Mouse (Mus musculus) lung, embryonic 15.5 days (tissue): Measurements from ENCODE around the gene Fam206a. TPM values are rescaled to one million over a fixed set of nuclear protein-coding genes. Genes with fewer than 3 reads are reported as not detected.

Experiments used
- ATAC-seq: fragments of 200-750 bp; cut with Nextera tagmentation; 2 replicates; pipeline ENCODE4 v1.8.0; 2017; ENCODE audit warnings: moderate number of reproducible peaks, borderline replicate concordance; ENCODE audit not compliant: low FRiP score, low TSS enrichment; ENCODE audit errors: extremely low read depth
- H3K27ac ChIP-seq: fragments of 300-500 bp; sonication (generic); 2 replicates; pipeline ENCODE4 v1.5.1; 2015; ENCODE audit warnings: moderate library complexity, mild to moderate bottlenecking, inconsistent platforms
- H3K27me3 ChIP-seq: fragments of 300-500 bp; sonication (generic); 2 replicates; pipeline ENCODE4 v1.6.1; 2015; ENCODE audit warnings: inconsistent platforms
- H3K36me3 ChIP-seq: fragments of 300-500 bp; sonication (generic); 2 replicates; pipeline ENCODE4 v1.6.1; 2015; ENCODE audit warnings: inconsistent platforms
- H3K4me1 ChIP-seq: fragments of 300-500 bp; sonication (generic); 2 replicates; pipeline ENCODE4 v1.6.1; 2015; ENCODE audit warnings: inconsistent platforms
- H3K4me2 ChIP-seq: fragments of 300-500 bp; sonication (generic); 2 replicates; pipeline ENCODE4 v1.6.1; 2015; ENCODE audit warnings: inconsistent platforms, mild to moderate bottlenecking, moderate library complexity
- H3K4me3 ChIP-seq: fragments of 300-500 bp; sonication (generic); 2 replicates; pipeline ENCODE4 v1.5.1; 2015; ENCODE audit warnings: mild to moderate bottlenecking, inconsistent platforms
- H3K9ac ChIP-seq: fragments of 300-500 bp; sonication (generic); 2 replicates; pipeline ENCODE4 v1.6.1; 2015; ENCODE audit warnings: inconsistent platforms
- H3K9me3 ChIP-seq: fragments of 300-500 bp; sonication (generic); 2 replicates; pipeline ENCODE4 v1.6.1; 2016; ENCODE audit warnings: inconsistent platforms
- WGBS: fragments of 180-500 bp; shearing (Covaris S2); methylation state at CpG from one replicate; pipeline ENCODE4 v1.1.7; 2015; 5-methylcytosine and 5-hydroxymethylcytosine counted together
- polyA plus RNA-seq: library from polyadenylated mRNA; unstranded; fragments of >200 nt; fragmentation: Nextera tagmentation; extraction: Ambion mirVana; gene quantifications from 2 replicates; pipeline ENCODE4 v1.2.1, GENCODE M21; 2015

Gene Fam206a
- 15.0 and 15.6 TPM in 2 replicates for polyA plus RNA-seq

DNA sequence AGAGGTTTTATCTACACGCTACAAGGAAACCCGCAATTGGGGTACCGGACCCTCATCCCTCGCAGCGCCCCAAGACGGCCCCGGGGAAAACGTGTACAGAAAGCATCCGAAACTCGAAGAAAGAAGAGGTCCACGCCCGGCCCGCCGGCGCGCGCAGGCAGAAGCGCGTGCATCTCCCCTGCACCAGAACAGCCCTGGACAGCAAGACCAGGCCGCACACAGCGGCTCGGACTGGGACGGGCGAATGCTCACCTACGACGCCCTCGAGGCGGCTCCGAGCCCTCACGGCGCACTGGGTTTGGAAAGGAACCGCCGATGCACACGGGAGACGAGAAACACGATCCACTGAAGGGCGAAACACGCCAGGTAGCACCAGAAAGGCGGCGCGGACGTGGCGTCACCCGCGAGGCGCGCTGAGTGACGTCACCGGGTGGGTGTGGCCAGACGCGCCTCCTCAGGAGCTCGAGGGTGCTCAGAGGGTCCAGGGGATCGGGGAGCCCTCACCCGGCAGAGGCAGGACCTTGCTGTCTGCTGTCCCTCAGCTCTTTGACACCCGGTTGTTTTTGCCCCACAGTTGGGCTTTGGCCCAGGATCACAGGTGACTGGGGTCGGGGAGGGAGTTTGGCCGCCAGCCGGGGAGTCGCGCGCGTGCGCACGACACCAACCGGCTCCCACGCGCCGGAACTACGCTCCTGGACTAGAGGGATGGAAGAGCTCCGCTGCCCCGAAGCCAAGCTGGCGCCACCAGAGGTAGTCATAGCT, at the start of gene Fam206a, which contains the start of gene Elp1:
TSS of gene Fam206a (plus strand) at position 439 of the 762 bp plus-strand sequence.
TSS of gene Elp1 (minus strand) at position 425 of the 762 bp plus-strand sequence.
- peak within 1 kb of the TSS; percentile 93 for H3K4me2 ChIP-seq
- H3K9ac ChIP-seq = peak within 1 kb of the TSS; percentile 87
- peak; percentile 97 for ATAC-seq
- H3K27me3 ChIP-seq = no peaks in the 10 kb centered on the region
- peak within 1 kb of the TSS; percentile 91 for H3K4me3 ChIP-seq
- H3K27ac ChIP-seq = peak within 1 kb of the TSS; percentile 73
- no peaks in the 10 kb centered on the region for H3K9me3 ChIP-seq
- peaks cover 43% of the 10 kb centered on the region for H3K36me3 ChIP-seq
- peaks cover 21% of the 10 kb centered on the region for H3K4me1 ChIP-seq
- WGBS = under 1% methylated on average over 72 of the region's 72 CpGs

DNA sequence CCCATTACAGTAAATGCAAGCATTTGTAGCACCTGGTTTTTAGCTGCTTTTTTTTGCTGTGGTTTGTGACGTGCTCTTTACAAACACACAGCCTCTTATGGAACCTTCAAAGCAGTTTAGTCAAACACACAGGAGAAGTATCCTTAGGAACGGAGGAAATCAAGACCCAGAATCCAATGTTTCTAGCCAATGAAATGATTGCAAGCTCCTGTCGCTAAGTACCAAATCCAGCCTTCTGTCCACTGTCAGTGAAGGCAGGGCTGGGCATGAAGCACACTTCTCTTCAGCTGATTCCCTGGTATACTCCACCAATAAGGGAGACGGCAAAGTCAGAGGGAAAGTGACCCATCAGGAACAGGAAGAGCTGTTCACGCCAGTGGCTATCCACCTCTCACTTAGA, 46.1 kb upstream of the Fam206a start:
- Histone ChIP-seq H3K4me3 (no peak overlapping the region), H3K27ac (no peak overlapping the region), H3K4me1 (no peaks in the 10 kb centered on the region), H3K27me3 (no peaks in the 10 kb centered on the region), H3K36me3 (peaks cover 83% of the 10 kb centered on the region), H3K9ac (no peak overlapping the region), H3K9me3 (no peaks in the 10 kb centered on the region), H3K4me2 (no peak overlapping the region)
- no peak for ATAC-seq
- 80% methylated on average over 5 of the region's 5 CpGs for WGBS

DNA sequence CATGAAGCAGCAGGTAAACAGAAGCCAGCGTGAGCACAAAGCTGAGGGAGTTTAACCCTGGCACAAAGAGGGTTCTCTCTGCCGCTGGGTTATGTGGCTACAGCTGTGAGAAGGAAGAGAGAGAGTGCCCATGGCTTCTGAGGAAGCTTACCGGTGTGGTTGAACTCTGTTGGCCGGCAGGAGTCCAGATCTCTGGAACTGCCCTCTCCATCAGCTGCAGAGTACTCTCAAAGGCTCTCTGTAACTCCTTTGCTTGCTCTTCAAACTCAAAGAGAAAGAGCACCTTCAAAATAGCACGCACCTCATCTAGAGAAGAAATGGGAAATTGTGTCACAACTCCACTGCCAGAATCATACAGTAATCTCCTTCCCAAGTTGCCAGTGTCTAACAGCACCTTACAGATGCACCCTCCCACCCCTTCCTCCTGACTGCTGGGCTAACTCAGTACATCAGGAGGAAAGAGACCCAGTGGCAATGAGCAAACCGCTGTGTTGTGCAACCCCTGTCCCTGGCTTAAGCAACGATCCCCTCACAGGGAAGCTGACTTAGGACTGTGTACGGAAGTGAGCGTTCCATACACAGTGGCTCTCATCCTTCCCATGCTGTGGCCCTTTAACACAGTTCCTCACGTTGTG, 45.1 kb upstream of the Fam206a start:
- no peak overlapping the region for H3K9ac ChIP-seq
- H3K9me3 ChIP-seq = no peaks in the 10 kb centered on the region
- H3K4me2 ChIP-seq = no peak overlapping the region
- H3K4me1 ChIP-seq = no peaks in the 10 kb centered on the region
- no peaks in the 10 kb centered on the region for H3K27me3 ChIP-seq
- no peak for ATAC-seq
- H3K36me3 ChIP-seq = peaks cover 80% of the 10 kb centered on the region
- H3K27ac ChIP-seq = no peak overlapping the region
- no peak overlapping the region for H3K4me3 ChIP-seq
- 86% methylated on average over 10 of the region's 10 CpGs for WGBS

DNA sequence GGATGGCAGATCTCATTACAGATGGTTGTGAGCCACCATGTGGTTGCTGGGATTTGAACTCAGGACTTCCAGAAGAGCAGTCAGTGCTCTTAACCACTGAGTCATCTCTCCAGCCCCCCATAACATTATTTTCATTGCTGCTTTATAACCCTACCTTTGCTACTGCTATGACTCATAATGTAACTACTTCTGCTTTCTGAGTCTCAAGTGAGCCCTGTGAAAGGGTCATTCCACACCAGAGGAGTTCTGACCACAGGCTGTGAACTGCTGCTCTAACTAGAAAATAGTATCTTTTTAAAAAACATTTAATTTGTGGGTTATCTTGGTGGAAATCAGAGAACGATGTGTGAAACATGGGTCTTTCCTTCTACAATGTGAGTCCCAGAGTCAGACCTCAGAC, 44.5 kb upstream of the Fam206a start:
- Histone ChIP-seq H3K4me2 (no peak overlapping the region), H3K27ac (no peak overlapping the region), H3K36me3 (peaks cover 80% of the 10 kb centered on the region), H3K4me1 (no peaks in the 10 kb centered on the region), H3K9me3 (no peaks in the 10 kb centered on the region), H3K27me3 (no peaks in the 10 kb centered on the region), H3K4me3 (no peak overlapping the region), H3K9ac (no peak overlapping the region)
- no peak for ATAC-seq
- 86% methylated on average over 1 of the region's 1 CpGs for WGBS

DNA sequence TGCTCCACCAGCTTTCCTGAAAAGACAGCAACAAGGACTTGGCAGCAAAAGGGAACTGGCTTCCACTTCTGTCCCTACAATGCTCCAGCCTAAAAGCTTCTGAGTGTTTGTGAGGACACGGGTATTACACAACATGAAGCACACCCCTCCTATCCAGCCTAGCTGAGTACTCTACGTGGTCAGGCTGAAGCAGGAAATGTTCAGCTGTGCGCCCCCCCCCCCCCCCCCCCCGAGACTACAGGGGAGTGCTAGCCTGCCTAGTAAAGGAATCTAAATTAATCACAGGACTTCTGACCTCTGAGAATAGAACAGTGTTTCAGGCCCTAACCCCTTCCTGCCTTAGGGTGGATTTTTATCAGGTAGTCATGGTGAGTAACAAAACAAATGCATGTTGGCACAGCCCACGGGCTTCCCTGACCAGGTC, 34.3 kb upstream of the Fam206a start:
- no peaks in the 10 kb centered on the region for H3K4me1 ChIP-seq
- no peak overlapping the region for H3K4me3 ChIP-seq
- H3K9ac ChIP-seq = no peak overlapping the region
- H3K36me3 ChIP-seq = peaks cover 87% of the 10 kb centered on the region
- no peak overlapping the region for H3K27ac ChIP-seq
- H3K9me3 ChIP-seq = no peaks in the 10 kb centered on the region
- no peak overlapping the region for H3K4me2 ChIP-seq
- 59% methylated on average over 5 of the region's 5 CpGs for WGBS
- no peaks in the 10 kb centered on the region for H3K27me3 ChIP-seq
- ATAC-seq = no peak

DNA sequence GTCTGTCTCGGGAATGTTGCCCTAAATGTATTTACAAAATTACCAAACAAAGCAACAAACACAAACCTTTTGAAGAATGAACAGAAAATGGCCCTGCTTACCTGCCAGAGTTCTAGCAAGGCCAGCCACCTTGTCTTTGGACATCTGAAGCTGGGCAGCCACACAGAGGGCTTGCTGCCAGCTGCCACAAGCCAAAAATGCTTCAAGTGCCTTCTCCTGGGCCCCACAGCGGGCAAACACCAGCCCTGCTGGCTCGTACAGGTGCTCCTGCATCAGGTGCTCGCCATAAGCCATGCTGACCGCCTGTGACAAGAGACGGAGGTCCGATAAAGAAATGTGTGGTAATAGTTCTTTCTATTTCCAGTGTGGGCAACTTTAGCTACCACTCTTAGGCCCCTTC, 33.2 kb upstream of the Fam206a start:
- no peak for ATAC-seq
- H3K4me2 ChIP-seq = no peak overlapping the region
- no peaks in the 10 kb centered on the region for H3K9me3 ChIP-seq
- H3K27me3 ChIP-seq = no peaks in the 10 kb centered on the region
- peaks cover 92% of the 10 kb centered on the region for H3K36me3 ChIP-seq
- WGBS = 85% methylated on average over 7 of the region's 7 CpGs
- H3K4me3 ChIP-seq = no peak overlapping the region
- H3K4me1 ChIP-seq = no peaks in the 10 kb centered on the region
- H3K27ac ChIP-seq = no peak overlapping the region
- H3K9ac ChIP-seq = no peak overlapping the region

DNA sequence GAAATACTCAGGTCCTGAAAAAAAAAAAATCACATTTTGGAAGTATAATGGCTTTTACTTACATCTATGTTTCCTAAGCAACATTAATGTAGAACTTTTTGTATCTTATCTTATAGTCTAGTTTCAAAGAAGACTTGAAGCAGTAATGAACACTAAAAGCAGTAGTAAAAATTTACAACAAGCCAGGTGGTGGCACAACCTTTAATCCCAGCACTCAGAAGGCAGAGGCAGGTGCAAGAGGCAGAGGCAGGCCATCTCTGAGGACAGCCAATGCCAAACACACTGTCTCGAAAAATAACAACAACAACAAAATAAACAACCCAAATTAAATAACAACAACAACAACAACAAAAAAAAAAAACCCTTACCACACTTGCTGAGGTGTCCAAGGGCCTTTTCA, 31.1 kb upstream of the Fam206a start:
- no peak overlapping the region for H3K27ac ChIP-seq
- no peaks in the 10 kb centered on the region for H3K27me3 ChIP-seq
- H3K36me3 ChIP-seq = peaks cover 91% of the 10 kb centered on the region
- H3K9ac ChIP-seq = no peak overlapping the region
- H3K4me2 ChIP-seq = no peak overlapping the region
- no peaks in the 10 kb centered on the region for H3K9me3 ChIP-seq
- no peaks in the 10 kb centered on the region for H3K4me1 ChIP-seq
- no peak for ATAC-seq
- H3K4me3 ChIP-seq = no peak overlapping the region
- WGBS = 61% methylated on average over 1 of the region's 1 CpGs

DNA sequence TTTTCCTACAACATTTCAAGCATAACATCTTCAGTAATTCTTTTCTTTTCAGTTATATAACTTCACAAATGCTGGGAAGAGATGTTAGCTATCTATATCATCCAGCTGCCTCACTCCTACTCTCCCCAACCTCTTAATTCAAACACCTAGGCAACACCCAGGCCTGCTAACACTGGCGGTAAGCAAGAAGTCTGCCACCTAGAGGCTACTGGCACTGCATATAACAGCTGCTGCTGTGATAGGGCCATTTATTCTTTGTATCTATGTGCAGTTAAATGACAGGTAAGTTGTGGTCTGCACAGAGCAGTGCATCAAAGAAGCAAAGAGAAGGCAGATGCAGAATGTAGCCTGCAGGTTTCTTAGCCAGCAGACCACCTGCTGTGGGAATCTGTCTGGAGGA, 10.8 kb upstream of the Fam206a start:
- H3K4me1 ChIP-seq = no peaks in the 10 kb centered on the region
- H3K4me2 ChIP-seq = no peak overlapping the region
- no peaks in the 10 kb centered on the region for H3K27me3 ChIP-seq
- no peak overlapping the region for H3K27ac ChIP-seq
- no peak overlapping the region for H3K4me3 ChIP-seq
- no peak for ATAC-seq
- WGBS = 30% methylated on average over 1 of the region's 1 CpGs
- peaks cover 92% of the 10 kb centered on the region for H3K36me3 ChIP-seq
- H3K9ac ChIP-seq = no peak overlapping the region
- H3K9me3 ChIP-seq = no peaks in the 10 kb centered on the region

DNA sequence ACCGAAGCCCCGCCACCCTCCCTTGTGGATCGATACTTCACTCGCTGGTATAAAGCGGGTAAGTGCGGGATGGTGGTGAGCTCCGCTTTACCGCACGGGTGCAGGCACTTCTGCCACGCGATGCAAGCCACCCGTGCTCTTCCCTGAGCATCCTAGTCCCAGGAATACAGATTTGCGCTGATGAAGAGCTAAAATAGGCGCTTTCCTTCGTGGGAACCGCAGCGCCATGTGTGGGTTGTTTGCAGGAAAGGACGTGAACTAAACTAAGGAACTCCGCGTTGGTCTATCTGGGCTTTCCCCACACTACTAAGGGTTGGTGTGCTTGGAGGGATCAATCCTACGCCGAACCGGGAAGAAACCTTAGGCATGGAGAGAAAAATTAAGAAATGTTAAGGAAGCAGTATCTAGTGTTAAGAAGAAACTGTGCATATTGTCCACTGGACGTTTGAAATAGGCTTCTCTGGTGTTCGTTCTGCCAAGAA, 565 bp downstream of the Fam206a start:
- ATAC-seq = no peak
- Histone ChIP-seq H3K4me1 (peaks cover 21% of the 10 kb centered on the region), H3K9ac (peak overlapping the region; percentile 87), H3K9me3 (no peaks in the 10 kb centered on the region), H3K36me3 (peaks cover 37% of the 10 kb centered on the region), H3K4me2 (peak overlapping the region; percentile 93), H3K4me3 (peak overlapping the region; percentile 91), H3K27ac (0 out of 2 replicates have a peak overlapping the region, but pooled peaks have one; percentile 73), H3K27me3 (no peaks in the 10 kb centered on the region)
- WGBS = 2% methylated on average over 25 of the region's 25 CpGs

DNA sequence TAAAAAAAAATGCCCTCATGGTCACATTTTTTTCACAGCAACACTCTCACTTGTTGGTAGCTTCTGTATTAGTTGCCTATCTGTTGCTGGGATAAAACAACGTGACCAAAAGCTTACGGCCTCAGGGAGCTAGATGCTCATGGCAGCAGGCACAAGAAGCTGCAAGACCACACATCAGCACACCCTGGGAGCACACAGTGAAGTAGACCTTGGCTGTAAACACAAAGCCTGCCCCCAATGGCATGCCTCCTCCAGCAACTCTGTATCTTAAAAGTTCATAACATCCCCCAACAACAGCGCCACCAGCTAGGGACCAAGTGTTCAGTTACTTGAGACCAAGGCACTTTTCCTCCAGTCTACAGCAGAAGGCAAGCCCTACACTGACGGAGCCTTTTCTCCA, 6.9 kb downstream of the Fam206a start:
- no peak overlapping the region for H3K27ac ChIP-seq
- no peaks in the 10 kb centered on the region for H3K4me1 ChIP-seq
- H3K9ac ChIP-seq = no peak overlapping the region
- no peak overlapping the region for H3K4me2 ChIP-seq
- ATAC-seq = no peak
- H3K27me3 ChIP-seq = no peaks in the 10 kb centered on the region
- peaks cover 18% of the 10 kb centered on the region for H3K36me3 ChIP-seq
- H3K9me3 ChIP-seq = no peaks in the 10 kb centered on the region
- no peak overlapping the region for H3K4me3 ChIP-seq
- WGBS = 74% methylated on average over 4 of the region's 4 CpGs

DNA sequence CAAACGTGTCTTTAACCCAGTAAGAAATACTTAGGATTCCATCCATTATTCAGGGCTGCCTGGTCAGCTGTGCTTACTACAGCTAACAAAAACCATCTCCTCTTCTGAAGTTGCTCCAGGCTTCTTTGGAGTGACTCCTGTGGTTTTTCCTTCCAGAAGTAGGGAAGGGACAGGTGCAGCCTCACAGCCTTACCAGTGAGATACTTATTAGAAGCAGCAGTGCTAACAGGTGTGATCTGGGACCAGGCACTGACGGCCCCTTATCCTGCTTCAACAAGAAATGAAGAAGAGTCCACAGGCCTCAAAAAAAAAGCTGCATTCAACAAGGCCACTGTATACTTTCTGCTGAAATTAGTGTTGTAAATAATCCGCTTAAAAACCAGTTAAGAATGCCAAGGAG, 9.5 kb downstream of the Fam206a start:
- 64% methylated on average over 3 of the region's 3 CpGs for WGBS
- H3K4me1 ChIP-seq = no peaks in the 10 kb centered on the region
- H3K9me3 ChIP-seq = no peaks in the 10 kb centered on the region
- H3K27me3 ChIP-seq = no peaks in the 10 kb centered on the region
- no peak overlapping the region for H3K27ac ChIP-seq
- H3K9ac ChIP-seq = no peak overlapping the region
- H3K36me3 ChIP-seq = peaks cover 3% of the 10 kb centered on the region
- H3K4me3 ChIP-seq = no peak overlapping the region
- H3K4me2 ChIP-seq = no peak overlapping the region
- ATAC-seq = no peak

DNA sequence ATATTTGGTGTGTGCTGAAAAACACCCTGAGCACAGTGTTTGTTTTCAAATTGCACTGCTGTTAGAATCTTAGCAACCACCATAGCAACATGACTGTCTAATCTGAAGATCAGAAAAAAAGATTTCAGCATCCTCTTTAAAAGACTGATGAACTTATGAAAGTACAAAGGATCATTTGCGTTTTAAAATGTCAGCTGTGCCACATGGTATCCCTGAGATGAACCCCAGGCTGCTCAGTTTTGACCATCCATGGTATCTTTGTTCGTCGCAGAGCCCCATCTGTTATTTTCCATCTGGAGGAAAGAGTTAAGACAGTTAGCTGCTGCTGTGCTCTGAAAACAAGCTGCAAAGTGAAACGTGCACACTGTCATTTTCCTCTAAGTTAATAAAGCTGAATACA, 10.0 kb downstream of the Fam206a start:
- 74% methylated on average over 4 of the region's 4 CpGs for WGBS
- Histone ChIP-seq H3K36me3 (no peaks in the 10 kb centered on the region; the same call in 1 of the 2 replicates), H3K27me3 (no peaks in the 10 kb centered on the region), H3K4me3 (no peak overlapping the region), H3K27ac (no peak overlapping the region), H3K9me3 (no peaks in the 10 kb centered on the region), H3K4me2 (no peak overlapping the region), H3K4me1 (no peaks in the 10 kb centered on the region), H3K9ac (no peak overlapping the region)
- ATAC-seq = no peak
